Mouse (Mus musculus): ENCODE results near the gene Lrrfip1.

Gene Lrrfip1

GRCm38 (mm10) chr1:90998891-90999611, 514 bp downstream of the Lrrfip1 start:
- no peak for DNase-seq (ENCODE audit: low spot score)

- DNase-seq (ENCODE audit: low spot score): no peak
These were observed 1.5 kb downstream of the Lrrfip1 start for GRCm38 (mm10) chr1:90999911-91000601.

- no peak for DNase-seq (ENCODE audit: low spot score)
These were observed 2.6 kb downstream of the Lrrfip1 start for GRCm38 (mm10) chr1:91001101-91001500.

GRCm38 (mm10) chr1:91001871-91002539, 3.5 kb downstream of the Lrrfip1 start:
- DNase-seq (ENCODE audit: low spot score): no peak

GRCm38 (mm10) chr1:91002641-91003040, 4.1 kb downstream of the Lrrfip1 start:
- no peak for DNase-seq (ENCODE audit: low spot score)

GRCm38 (mm10) chr1:91003522-91004253, 5.2 kb downstream of the Lrrfip1 start:
- no peak for DNase-seq (ENCODE audit: low spot score)

GRCm38 (mm10) chr1:91006037-91006436, 7.5 kb downstream of the Lrrfip1 start:
- no peak for DNase-seq (ENCODE audit: low spot score)

GRCm38 (mm10) chr1:91006708-91007107, 8.2 kb downstream of the Lrrfip1 start:
- no peak for DNase-seq (ENCODE audit: low spot score)

GRCm38 (mm10) chr1:91008147-91008682, 9.7 kb downstream of the Lrrfip1 start:
- no peak for DNase-seq (ENCODE audit: low spot score)

- DNase-seq (ENCODE audit: low spot score): no peak
These were observed 10.2 kb downstream of the Lrrfip1 start for GRCm38 (mm10) chr1:91008746-91009145.

- no peak for DNase-seq (ENCODE audit: low spot score)
These were observed 10.7 kb downstream of the Lrrfip1 start for GRCm38 (mm10) chr1:91009266-91009665.

- DNase-seq (ENCODE audit: low spot score): no peak
These were observed 11.7 kb downstream of the Lrrfip1 start for GRCm38 (mm10) chr1:91010216-91010615.

GRCm38 (mm10) chr1:91010716-91011115, 12.2 kb downstream of the Lrrfip1 start:
- no peak for DNase-seq (ENCODE audit: low spot score)

GRCm38 (mm10) chr1:91011336-91011735, 12.8 kb downstream of the Lrrfip1 start:
- no peak for DNase-seq (ENCODE audit: low spot score)

- DNase-seq (ENCODE audit: low spot score): no peak
These were observed 15.3 kb downstream of the Lrrfip1 start for GRCm38 (mm10) chr1:91013803-91014202.

GRCm38 (mm10) chr1:91015571-91015970, 17.0 kb downstream of the Lrrfip1 start:
- no peak for DNase-seq (ENCODE audit: low spot score)

- no peak for DNase-seq (ENCODE audit: low spot score)
These were observed 18.7 kb downstream of the Lrrfip1 start for GRCm38 (mm10) chr1:91017111-91017758.

- no peak for DNase-seq (ENCODE audit: low spot score)
These were observed 20.8 kb downstream of the Lrrfip1 start for GRCm38 (mm10) chr1:91019346-91019745.

- no peak for DNase-seq (ENCODE audit: low spot score)
These were observed 22.8 kb downstream of the Lrrfip1 start for GRCm38 (mm10) chr1:91021304-91021703.

GRCm38 (mm10) chr1:91022157-91022895, 23.8 kb downstream of the Lrrfip1 start:
- DNase-seq (ENCODE audit: low spot score): no peak

GRCm38 (mm10) chr1:91023230-91023629, 24.7 kb downstream of the Lrrfip1 start:
- no peak for DNase-seq (ENCODE audit: low spot score)
